Mouse (Mus musculus) cortical plate, adult 2 months (tissue): ENCODE measurements at regions not wholly inside any gene's neighbourhood (a gene's known extent, or its start where the extent isn't known, plus 50 kb on each side); places are given as distances from the start of the nearest gene placed in this dataset.

ENCODE experiments used
- CTCF ChIP-seq: fragments of 200-500 bp; IDR thresholded peaks from 2 replicates; pipeline ENCODE4 v1.5.1; 2011; ENCODE audit warnings: mild to moderate bottlenecking, control low read depth, low read length; ENCODE audit not compliant: insufficient read depth; ENCODE audit errors: extremely low read depth
- POLR2A ChIP-seq: fragments of 200-500 bp; IDR thresholded peaks from 2 replicates; pipeline ENCODE4 v1.6.1; 2011; ENCODE audit warnings: mild to moderate bottlenecking, low read length, control low read depth; ENCODE audit not compliant: insufficient read depth; ENCODE audit errors: extremely low read depth

- TF ChIP-seq CTCF (no peak), POLR2A (no peak)
Measured at GRCm38 (mm10) chr16:30691964-30692363, 92.4 kb downstream of the Fam43a start.
